ENCODE assay signal across 26 mouse cellular contexts in the genomic region with DNA sequence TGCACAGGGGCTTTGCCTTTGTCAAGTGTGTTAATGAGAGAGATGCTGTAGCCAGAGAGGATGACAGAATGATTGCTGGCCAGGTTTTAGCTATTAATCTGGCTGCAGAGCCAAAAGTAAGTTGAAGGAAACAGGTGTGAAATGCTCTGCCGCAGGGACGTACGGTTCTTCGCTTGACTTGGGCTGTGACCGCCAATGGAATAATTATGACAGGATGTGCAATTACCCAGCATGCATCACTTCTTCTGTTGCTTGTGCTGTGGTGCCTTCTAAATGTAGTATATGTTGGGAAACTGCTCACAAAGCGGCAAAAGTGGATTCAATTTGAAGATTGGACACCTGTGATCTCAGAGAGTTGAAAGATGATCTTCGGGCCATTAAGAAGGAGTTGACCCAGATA. TPM values are rescaled to one million over a fixed set of nuclear protein-coding genes. Genes with fewer than 3 reads are reported as not detected.
DNase-seq lines count a peak whose midpoint lies in the region.
"Had no signal": no experiment of that assay in that cellular context is flagged by ENCODE, and none has a peak within 500 bp of the region (broad histone marks: within the 10 kb centered on the region; RNA-seq: fewer than 3 reads in every experiment).

No protein-coding gene starts in this region.

- H3K27me3 ChIP-seq in hindbrain, embryonic 10.5 days (ENCODE audit: insufficient read depth, poor library complexity, severe bottlenecking): peaks cover 2% of the 10 kb centered on the region; the same call in 1 of the 2 replicates
- H3K27me3 ChIP-seq: embryonic facial prominence, embryonic 12.5 days; hindbrain, embryonic 15.5 days; limb, embryonic 15.5 days; stomach, embryonic 15.5 days had no signal

- H3K9me3 ChIP-seq in hindbrain, embryonic 10.5 days: no peaks in the 10 kb centered on the region
- H3K9me3 ChIP-seq: embryonic facial prominence, embryonic 12.5 days; forebrain, embryonic 12.5 days; G1E; hindbrain, embryonic 15.5 days; limb, embryonic 15.5 days; liver, embryonic 15.5 days; lung, embryonic 15.5 days; midbrain, embryonic 10.5 days; stomach, embryonic 15.5 days had no signal

- H3K4me3 ChIP-seq in hindbrain, embryonic 10.5 days: no peak overlapping the region
- H3K4me3 ChIP-seq: embryonic facial prominence, embryonic 12.5 days; erythroblast, embryonic 14.5 days; forebrain, embryonic 12.5 days; gastrocnemius, adult 2 months; hindbrain, embryonic 15.5 days; layer of hippocampus, adult 2 months; limb, embryonic 15.5 days; liver, embryonic 15.5 days; lung, embryonic 15.5 days; midbrain, embryonic 10.5 days; stomach, embryonic 15.5 days had no signal

- no peaks in the 10 kb centered on the region for H3K36me3 ChIP-seq in hindbrain, embryonic 10.5 days
- H3K36me3 ChIP-seq: embryonic facial prominence, embryonic 12.5 days; forebrain, embryonic 12.5 days; G1E; hindbrain, embryonic 15.5 days; limb, embryonic 15.5 days; liver, embryonic 15.5 days; lung, embryonic 15.5 days; midbrain, embryonic 10.5 days; stomach, embryonic 15.5 days had no signal

- no peak overlapping the region for H3K27ac ChIP-seq in hindbrain, embryonic 10.5 days
- H3K27ac ChIP-seq: embryonic facial prominence, embryonic 12.5 days; forebrain, embryonic 12.5 days; gastrocnemius, adult 2 months; hindbrain, embryonic 15.5 days; layer of hippocampus, adult 2 months; limb, embryonic 15.5 days; liver, embryonic 15.5 days; lung, embryonic 15.5 days; macrophage; midbrain, embryonic 10.5 days; stomach, embryonic 15.5 days had no signal

- peak; percentile 30 for DNase-seq in testis, postnatal 14 days (ENCODE audit: low spot score)
- no peak for DNase-seq in testis, postnatal 10 days (ENCODE audit: low spot score)
- DNase-seq in CD4-positive helper T cell, adult 2 months (ENCODE audit: low read depth, low spot score): peak; percentile 74
- DNase-seq in T-cell, adult 2 months (ENCODE audit: low spot score): peak; percentile 28
- peak; percentile 76 for DNase-seq in naive thymus-derived CD4-positive, alpha-beta T cell, adult 2 months (ENCODE audit: low read depth)
- DNase-seq in lung, postnatal 25 days (ENCODE audit: low spot score): no peak
- DNase-seq in hindbrain, embryonic 10.5 days (ENCODE audit: low spot score): no peak
- DNase-seq: adrenal gland, postnatal 10 days; cerebellum, adult 18-20 months; cerebellum, postnatal 14 days; gastrocnemius, adult 2 months; heart, postnatal 4 days; kidney, postnatal 25 days; layer of hippocampus, postnatal 36 days had no signal

- peaks cover 9% of the 10 kb centered on the region for H3K4me1 ChIP-seq in hindbrain, embryonic 10.5 days (replicated peaks)
- H3K4me1 ChIP-seq: stomach, embryonic 15.5 days had no signal

- WGBS in hindbrain, embryonic 10.5 days: 90% methylated on average over 7 of the region's 7 CpGs

RNA-seq across cellular contexts. Expression of gene Entpd1, which starts 3.9 kb away (rescaled TPM):
- polyA plus RNA-seq in hindbrain, embryonic 10.5 days (2016; fragmentation: Nextera tagmentation; extraction: Ambion mirVana): 4.5 and 5.0 TPM in 2 replicates
- polyA plus RNA-seq: G1E had no signal

RNA-seq across cellular contexts. Expression of gene Tctn3, which starts 4.0 kb away (rescaled TPM):
- 12.2 and 13.7 TPM in 2 replicates for polyA plus RNA-seq in hindbrain, embryonic 10.5 days (2016; fragmentation: Nextera tagmentation; extraction: Ambion mirVana)

RNA-seq across cellular contexts. Expression of gene Aldh18a1, which starts 27.8 kb away (rescaled TPM):
- 94.3 and 96.1 TPM in 2 replicates for polyA plus RNA-seq in hindbrain, embryonic 10.5 days (2016; fragmentation: Nextera tagmentation; extraction: Ambion mirVana)

Comparison
In these comparisons a context has a peak if more than half of its experiments do, and no peak if none do; other contexts are left out.
1. DNase-seq: peak in testis, postnatal 14 days (single experiment), CD4-positive helper T cell, adult 2 months (single experiment), T-cell, adult 2 months (single experiment) and naive thymus-derived CD4-positive, alpha-beta T cell, adult 2 months (single experiment); none in testis, postnatal 10 days (single experiment), lung, postnatal 25 days (single experiment) and hindbrain, embryonic 10.5 days (single experiment).